ENCODE assay signal across 12 mouse cellular contexts in the genomic region with DNA sequence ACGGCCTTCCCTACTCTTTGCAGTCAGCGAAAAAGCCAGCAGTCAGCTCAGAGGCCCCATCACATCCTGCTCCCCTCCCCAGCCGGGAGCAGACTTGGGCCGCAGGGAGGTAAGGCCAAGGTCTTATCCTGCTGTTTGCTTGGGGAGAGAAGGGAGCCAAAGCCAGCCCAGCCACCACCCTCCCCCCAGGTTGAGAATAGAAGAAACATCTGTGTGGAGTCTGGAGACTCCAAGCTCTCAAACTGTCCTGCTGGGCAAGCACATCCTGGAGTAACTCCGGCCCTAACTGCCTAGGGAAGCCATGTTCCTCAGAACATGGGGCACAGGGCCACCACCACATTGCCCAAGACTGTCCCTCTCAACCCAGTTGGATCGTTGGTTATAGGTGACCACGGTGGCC. TPM values are rescaled to one million over a fixed set of nuclear protein-coding genes. Genes with fewer than 3 reads are reported as not detected.
DNase-seq lines count a peak whose midpoint lies in the region; ATAC-seq and TF ChIP-seq lines count a peak whose summit lies in the region.
"Had no signal": no experiment of that assay in that cellular context is flagged by ENCODE, and none has a peak within 500 bp of the region (broad histone marks: within the 10 kb centered on the region; RNA-seq: fewer than 3 reads in every experiment).

No protein-coding gene starts in this region.

- H3K4me3 ChIP-seq in heart, postnatal 0 days (ENCODE audit: low read depth, low read length), result no peak overlapping the region
- H3K4me3 ChIP-seq in lung, embryonic 16.5 days (ENCODE audit: low read length), result no peak overlapping the region
- H3K4me3 ChIP-seq: embryonic facial prominence, embryonic 13.5 days had no signal

- peaks cover 40% of the 10 kb centered on the region for H3K4me1 ChIP-seq in heart, postnatal 0 days (ENCODE audit: control insufficient read depth, insufficient read depth)
- peaks cover 43% of the 10 kb centered on the region for H3K4me1 ChIP-seq in lung, embryonic 16.5 days (replicated peaks; ENCODE audit: control insufficient read depth, insufficient read depth, low read length)

- WGBS in heart, postnatal 0 days, result 36% methylated on average over 7 of the region's 7 CpGs
- 32% methylated on average over 7 of the region's 7 CpGs for WGBS in lung, embryonic 16.5 days

- no peaks in the 10 kb centered on the region for H3K27me3 ChIP-seq in heart, postnatal 0 days (ENCODE audit: control insufficient read depth, insufficient read depth, low read length)
- H3K27me3 ChIP-seq in lung, embryonic 16.5 days (ENCODE audit: control insufficient read depth, insufficient read depth, low read depth, low read length), result no peaks in the 10 kb centered on the region
- H3K27me3 ChIP-seq: embryonic facial prominence, embryonic 13.5 days had no signal

- no peak for TF ChIP-seq EP300 in heart, postnatal 0 days (IDR thresholded peaks at IDR 0.05; ENCODE audit: low read depth)

- ATAC-seq in heart, postnatal 0 days (ENCODE audit: insufficient read depth, low read depth), result peak; percentile 47
- ATAC-seq in lung, embryonic 16.5 days (ENCODE audit: low read depth), result peak; percentile 76

- H3K4me2 ChIP-seq in heart, postnatal 0 days (ENCODE audit: low read depth, low read length), result peak overlapping the region; percentile 4; the same call in 1 of the 2 replicates
- peak overlapping the region; percentile 15; the same call in 1 of the 2 replicates for H3K4me2 ChIP-seq in lung, embryonic 16.5 days (ENCODE audit: low read depth, low read length)
- H3K4me2 ChIP-seq: embryonic facial prominence, embryonic 13.5 days had no signal

- H3K9ac ChIP-seq in heart, postnatal 0 days (replicated peaks; ENCODE audit: low read depth, low read length), result no peak overlapping the region
- no peak overlapping the region for H3K9ac ChIP-seq in lung, embryonic 16.5 days (ENCODE audit: low read length)
- H3K9ac ChIP-seq: embryonic facial prominence, embryonic 13.5 days had no signal

- peak overlapping the region; percentile 79 for H3K27ac ChIP-seq in heart, postnatal 0 days (ENCODE audit: low read depth)
- peak overlapping the region; percentile 94 for H3K27ac ChIP-seq in lung, embryonic 16.5 days (ENCODE audit: low read length)
- H3K27ac ChIP-seq: embryonic facial prominence, embryonic 13.5 days had no signal

- TF ChIP-seq CTCF in heart, postnatal 0 days (IDR thresholded peaks at IDR 0.05; ENCODE audit: low read depth), result no peak

- no peaks in the 10 kb centered on the region for H3K9me3 ChIP-seq in heart, postnatal 0 days (replicated peaks; ENCODE audit: control insufficient read depth, low read length)
- H3K9me3 ChIP-seq in lung, embryonic 16.5 days (ENCODE audit: control insufficient read depth, low read length), result no peaks in the 10 kb centered on the region
- H3K9me3 ChIP-seq: embryonic facial prominence, embryonic 13.5 days had no signal

- DNase-seq in adrenal gland, postnatal 10 days, result peak; percentile 60
- no peak for DNase-seq in adrenal gland, adult 18-20 months (ENCODE audit: low spot score in 2 of 2)
- peak; percentile 44 to 51 for DNase-seq in adrenal gland, postnatal 36 days
- peak; percentile 60 for DNase-seq in heart, postnatal 0 days (ENCODE audit: low spot score)
- no peak for DNase-seq in layer of hippocampus, adult 9-11 months
- no peak for DNase-seq in cerebellum, adult 9-11 months
- no peak for DNase-seq in B cell, adult 2 months

- H3K36me3 ChIP-seq in heart, postnatal 0 days (replicated peaks; ENCODE audit: control insufficient read depth, insufficient read depth, low read length), result peaks cover 33% of the 10 kb centered on the region
- H3K36me3 ChIP-seq in lung, embryonic 16.5 days (ENCODE audit: control insufficient read depth, insufficient read depth, low read length), result peaks cover 17% of the 10 kb centered on the region
- H3K36me3 ChIP-seq: embryonic facial prominence, embryonic 13.5 days had no signal

RNA-seq across cellular contexts. Expression of a gene that starts 14.9 kb away (rescaled TPM):
- total RNA-seq in adrenal gland, postnatal 10 days (2021), result 10 to 100 TPM in 1 of 2 experiments, 1 to 10 TPM in 1; 6.6 to 14.7 TPM
- total RNA-seq in adrenal gland, adult 18-20 months (2021), result 1 to 10 TPM; 1.3 to 2.6 TPM
- total RNA-seq in adrenal gland, postnatal 36 days (2021), result 1 to 10 TPM; 1.7 to 2.4 TPM
- total RNA-seq in heart, postnatal 0 days (2014; rRNA removed; ENCODE audit: low replicate concordance), result 88.5 and 93.0 TPM in 2 replicates
- 72.9 and 79.2 TPM in 2 replicates for polyA plus RNA-seq in heart, postnatal 0 days (2015; fragmentation: Nextera tagmentation; extraction: Ambion mirVana)
- polyA plus RNA-seq in lung, embryonic 16.5 days (2015; fragmentation: Nextera tagmentation; extraction: Ambion mirVana), result 133 and 136 TPM in 2 replicates
- total RNA-seq: megakaryocyte, adult 5-6 weeks had no signal

RNA-seq across cellular contexts. Expression of a gene that starts 34.4 kb away (rescaled TPM):
- under 1 TPM in 1 of 2 experiments, not detected in 1; 0.21 TPM for total RNA-seq in adrenal gland, postnatal 10 days (2021)
- total RNA-seq in adrenal gland, adult 18-20 months (2021), result under 1 TPM; 0.20 to 0.26 TPM
- total RNA-seq in adrenal gland, postnatal 36 days (2021), result under 1 TPM; 0.26 to 0.40 TPM
- total RNA-seq in heart, postnatal 0 days (2014; rRNA removed; ENCODE audit: low replicate concordance), result not detected in 2 replicates
- 0.19 and 0.62 TPM in 2 replicates for polyA plus RNA-seq in heart, postnatal 0 days (2015; fragmentation: Nextera tagmentation; extraction: Ambion mirVana)
- 17.8 and 22.4 TPM in 2 replicates for polyA plus RNA-seq in lung, embryonic 16.5 days (2015; fragmentation: Nextera tagmentation; extraction: Ambion mirVana)
- total RNA-seq: megakaryocyte, adult 5-6 weeks had no signal

RNA-seq across cellular contexts. Expression of a gene that starts 38.7 kb away (rescaled TPM):
- 1 to 10 TPM; 2.7 to 3.5 TPM for total RNA-seq in adrenal gland, postnatal 10 days (2021)
- 1 to 10 TPM in 1 of 2 experiments, under 1 TPM in 1; 0.80 to 3.4 TPM for total RNA-seq in adrenal gland, adult 18-20 months (2021)
- 1 to 10 TPM in 1 of 2 experiments, under 1 TPM in 1; 0.79 to 5.3 TPM for total RNA-seq in adrenal gland, postnatal 36 days (2021)
- total RNA-seq in heart, postnatal 0 days (2014; rRNA removed; ENCODE audit: low replicate concordance), result 5.3 TPM in 1 of 2 replicates, not detected in the other
- 0.05 TPM in 1 of 2 replicates, not detected in the other for polyA plus RNA-seq in heart, postnatal 0 days (2015; fragmentation: Nextera tagmentation; extraction: Ambion mirVana)
- polyA plus RNA-seq in lung, embryonic 16.5 days (2015; fragmentation: Nextera tagmentation; extraction: Ambion mirVana), result 0.19 TPM in 1 of 2 replicates, not detected in the other
- total RNA-seq: granulocyte monocyte progenitor cell, adult 5-6 weeks; megakaryocyte, adult 5-6 weeks had no signal
- polyA plus RNA-seq: neural tube, embryonic 11.5 days had no signal

RNA-seq across cellular contexts. Expression of a gene that starts 44.5 kb away (rescaled TPM):
- 10 to 100 TPM; 77.5 to 84.6 TPM for total RNA-seq in adrenal gland, postnatal 10 days (2021)
- 10 to 100 TPM; 75.1 to 86.3 TPM for total RNA-seq in adrenal gland, adult 18-20 months (2021)
- total RNA-seq in adrenal gland, postnatal 36 days (2021), result 100 to 1,000 TPM in 1 of 2 experiments, 10 to 100 TPM in 1; 86.3 to 101 TPM
- 20.5 and 20.9 TPM in 2 replicates for total RNA-seq in heart, postnatal 0 days (2014; rRNA removed; ENCODE audit: low replicate concordance)
- polyA plus RNA-seq in heart, postnatal 0 days (2015; fragmentation: Nextera tagmentation; extraction: Ambion mirVana), result 41.3 and 42.1 TPM in 2 replicates
- polyA plus RNA-seq in lung, embryonic 16.5 days (2015; fragmentation: Nextera tagmentation; extraction: Ambion mirVana), result 106 and 126 TPM in 2 replicates

Comparison
In these comparisons a context has a peak if more than half of its experiments do, and no peak if none do; other contexts are left out.
1. DNase-seq: peak in adrenal gland, postnatal 10 days (single experiment), adrenal gland, postnatal 36 days (2 of 2) and heart, postnatal 0 days (single experiment); none in adrenal gland, adult 18-20 months (0 of 2), layer of hippocampus, adult 9-11 months (single experiment), cerebellum, adult 9-11 months (single experiment) and B cell, adult 2 months (0 of 2).